Mouse (Mus musculus): ENCODE measurements around the gene Ddx27. TPM values are rescaled to one million over a fixed set of nuclear protein-coding genes. Genes with fewer than 3 reads are reported as not detected.
A peak's percentile ranks its signal among the peaks of the same experiment; 100 is the strongest.

Ddx27 gene
- polyA plus RNA-seq, 1 experiment from 2014 or later = 23.2 TPM

GRCm38 (mm10) chr2:167062965-167063880 lies 48.2 kb downstream of the Ddx27 start, which contains the start of gene Znfx1:
Znfx1 (minus strand) TSS chr2:167063015.
- under 1% methylated on average over 53 of the region's 57 CpGs for WGBS
- Histone ChIP-seq H3K4me1 (ENCODE audit: control insufficient read depth, insufficient read depth, low read length) (peaks cover 18% of the 10 kb centered on the region), H3K27me3 (replicated peaks; ENCODE audit: control insufficient read depth, insufficient read depth, low read length) (no peaks in the 10 kb centered on the region), H3K27ac (ENCODE audit: low read depth, low read length) (peak within 1 kb of the TSS; percentile 90), H3K4me3 (ENCODE audit: low read depth, low read length) (peak within 1 kb of the TSS; percentile 47), H3K4me2 (ENCODE audit: low read length) (peak within 1 kb of the TSS; percentile 74), H3K36me3 (ENCODE audit: control insufficient read depth, insufficient read depth, low read length) (peaks cover 30% of the 10 kb centered on the region), H3K9me3 (replicated peaks; ENCODE audit: control insufficient read depth, low read length) (no peaks in the 10 kb centered on the region), H3K9ac (ENCODE audit: low read length) (peak within 1 kb of the TSS; percentile 92)
- DNase-seq (ENCODE audit: low spot score) = peak; percentile 97
- ATAC-seq = peak; percentile 95

- Histone ChIP-seq H3K9me3 (replicated peaks; ENCODE audit: control insufficient read depth, low read length) (no peaks in the 10 kb centered on the region), H3K27me3 (replicated peaks; ENCODE audit: control insufficient read depth, insufficient read depth, low read length) (no peaks in the 10 kb centered on the region), H3K27ac (ENCODE audit: low read depth, low read length) (peak overlapping the region; percentile 90), H3K4me3 (ENCODE audit: low read depth, low read length) (peak overlapping the region; percentile 47), H3K4me2 (ENCODE audit: low read length) (peak overlapping the region; percentile 74), H3K4me1 (ENCODE audit: control insufficient read depth, insufficient read depth, low read length) (peaks cover 18% of the 10 kb centered on the region), H3K9ac (ENCODE audit: low read length) (peak overlapping the region; percentile 92), H3K36me3 (ENCODE audit: control insufficient read depth, insufficient read depth, low read length) (peaks cover 23% of the 10 kb centered on the region)
- DNase-seq (ENCODE audit: low spot score) = peak; percentile 65
- ATAC-seq = no peak
- 1% methylated on average over 7 of the region's 7 CpGs for WGBS
These were observed 49.0 kb downstream of the Ddx27 start for GRCm38 (mm10) chr2:167063906-167064496.

- peak overlapping the region; percentile 74 for H3K4me2 ChIP-seq (ENCODE audit: low read length)
- peak overlapping the region; percentile 5; the same call in 1 of the 2 replicates for H3K27ac ChIP-seq (ENCODE audit: low read depth, low read length)
- no peaks in the 10 kb centered on the region for H3K9me3 ChIP-seq (replicated peaks; ENCODE audit: control insufficient read depth, low read length)
- H3K27me3 ChIP-seq (replicated peaks; ENCODE audit: control insufficient read depth, insufficient read depth, low read length) = no peaks in the 10 kb centered on the region
- 19% methylated on average over 9 of the region's 9 CpGs for WGBS
- H3K4me3 ChIP-seq (ENCODE audit: low read depth, low read length) = peak overlapping the region; percentile 47
- peaks cover 18% of the 10 kb centered on the region for H3K4me1 ChIP-seq (ENCODE audit: control insufficient read depth, insufficient read depth, low read length)
- peak overlapping the region; percentile 92 for H3K9ac ChIP-seq (ENCODE audit: low read length)
- peaks cover 23% of the 10 kb centered on the region for H3K36me3 ChIP-seq (ENCODE audit: control insufficient read depth, insufficient read depth, low read length)
- ATAC-seq = no peak
- no peak for DNase-seq (ENCODE audit: low spot score)
These were observed 49.8 kb downstream of the Ddx27 start for GRCm38 (mm10) chr2:167064601-167065295.

GRCm38 (mm10) chr2:167066031-167066430 lies 51.0 kb downstream of the Ddx27 start:
- H3K4me3 ChIP-seq (ENCODE audit: low read depth, low read length) = no peak overlapping the region
- no peak overlapping the region for H3K27ac ChIP-seq (ENCODE audit: low read depth, low read length)
- peaks cover 23% of the 10 kb centered on the region for H3K36me3 ChIP-seq (ENCODE audit: control insufficient read depth, insufficient read depth, low read length)
- no peak overlapping the region for H3K4me2 ChIP-seq (ENCODE audit: low read length)
- H3K9ac ChIP-seq (ENCODE audit: low read length) = no peak overlapping the region; the same call in 1 of the 2 replicates
- ATAC-seq = no peak
- H3K27me3 ChIP-seq (replicated peaks; ENCODE audit: control insufficient read depth, insufficient read depth, low read length) = no peaks in the 10 kb centered on the region
- H3K9me3 ChIP-seq (replicated peaks; ENCODE audit: control insufficient read depth, low read length) = no peaks in the 10 kb centered on the region
- WGBS = 57% methylated on average over 1 of the region's 1 CpGs
- H3K4me1 ChIP-seq (ENCODE audit: control insufficient read depth, insufficient read depth, low read length) = peaks cover 20% of the 10 kb centered on the region
- DNase-seq (ENCODE audit: low spot score) = no peak

- Histone ChIP-seq H3K36me3 (ENCODE audit: control insufficient read depth, insufficient read depth, low read length) (peaks cover 23% of the 10 kb centered on the region), H3K4me2 (ENCODE audit: low read length) (no peak overlapping the region), H3K4me1 (ENCODE audit: control insufficient read depth, insufficient read depth, low read length) (peaks cover 14% of the 10 kb centered on the region), H3K9me3 (replicated peaks; ENCODE audit: control insufficient read depth, low read length) (no peaks in the 10 kb centered on the region), H3K9ac (ENCODE audit: low read length) (no peak overlapping the region), H3K27ac (ENCODE audit: low read depth, low read length) (no peak overlapping the region), H3K4me3 (ENCODE audit: low read depth, low read length) (no peak overlapping the region), H3K27me3 (replicated peaks; ENCODE audit: control insufficient read depth, insufficient read depth, low read length) (no peaks in the 10 kb centered on the region)
- DNase-seq (ENCODE audit: low spot score) (no peak), ATAC-seq (no peak)
- WGBS = 27% methylated on average over 6 of the region's 6 CpGs
These were observed 51.8 kb downstream of the Ddx27 start for GRCm38 (mm10) chr2:167066528-167067516.

GRCm38 (mm10) chr2:167067575-167067974 lies 52.6 kb downstream of the Ddx27 start:
- WGBS = 51% methylated on average over 6 of the region's 6 CpGs
- DNase-seq (ENCODE audit: low spot score) (no peak), ATAC-seq (no peak)
- no peak overlapping the region for H3K9ac ChIP-seq (ENCODE audit: low read length)
- H3K36me3 ChIP-seq (ENCODE audit: control insufficient read depth, insufficient read depth, low read length) = peaks cover 23% of the 10 kb centered on the region
- peaks cover 13% of the 10 kb centered on the region for H3K4me1 ChIP-seq (ENCODE audit: control insufficient read depth, insufficient read depth, low read length)
- no peak overlapping the region for H3K4me3 ChIP-seq (ENCODE audit: low read depth, low read length)
- no peaks in the 10 kb centered on the region for H3K9me3 ChIP-seq (replicated peaks; ENCODE audit: control insufficient read depth, low read length)
- no peaks in the 10 kb centered on the region for H3K27me3 ChIP-seq (replicated peaks; ENCODE audit: control insufficient read depth, insufficient read depth, low read length)
- H3K4me2 ChIP-seq (ENCODE audit: low read length) = no peak overlapping the region
- no peak overlapping the region for H3K27ac ChIP-seq (ENCODE audit: low read depth, low read length)

GRCm38 (mm10) chr2:167070341-167070740 lies 55.3 kb downstream of the Ddx27 start:
- H3K9ac ChIP-seq (ENCODE audit: low read length) = no peak overlapping the region
- H3K4me1 ChIP-seq (ENCODE audit: control insufficient read depth, insufficient read depth, low read length) = peaks cover 4% of the 10 kb centered on the region
- WGBS = 59% methylated on average over 6 of the region's 6 CpGs
- no peak overlapping the region for H3K4me2 ChIP-seq (ENCODE audit: low read length)
- H3K27me3 ChIP-seq (replicated peaks; ENCODE audit: control insufficient read depth, insufficient read depth, low read length) = no peaks in the 10 kb centered on the region
- DNase-seq (ENCODE audit: low spot score) = peak; percentile 32
- ATAC-seq = no peak
- no peak overlapping the region for H3K4me3 ChIP-seq (ENCODE audit: low read depth, low read length)
- no peaks in the 10 kb centered on the region for H3K9me3 ChIP-seq (replicated peaks; ENCODE audit: control insufficient read depth, low read length)
- H3K36me3 ChIP-seq (ENCODE audit: control insufficient read depth, insufficient read depth, low read length) = peaks cover 15% of the 10 kb centered on the region
- H3K27ac ChIP-seq (ENCODE audit: low read depth, low read length) = no peak overlapping the region

GRCm38 (mm10) chr2:167071266-167071640 lies 56.3 kb downstream of the Ddx27 start:
- Histone ChIP-seq H3K4me2 (ENCODE audit: low read length) (peak overlapping the region; percentile 50), H3K27ac (ENCODE audit: low read depth, low read length) (peak overlapping the region; percentile 61), H3K9ac (ENCODE audit: low read length) (peak overlapping the region; percentile 44; the same call in 1 of the 2 replicates), H3K4me3 (ENCODE audit: low read depth, low read length) (peak overlapping the region; percentile 29), H3K36me3 (ENCODE audit: control insufficient read depth, insufficient read depth, low read length) (peaks cover 5% of the 10 kb centered on the region), H3K4me1 (ENCODE audit: control insufficient read depth, insufficient read depth, low read length) (peaks cover 4% of the 10 kb centered on the region; the same call in 1 of the 2 replicates), H3K27me3 (replicated peaks; ENCODE audit: control insufficient read depth, insufficient read depth, low read length) (no peaks in the 10 kb centered on the region), H3K9me3 (replicated peaks; ENCODE audit: control insufficient read depth, low read length) (no peaks in the 10 kb centered on the region)
- 22% methylated on average over 12 of the region's 12 CpGs for WGBS
- no peak for DNase-seq (ENCODE audit: low spot score)
- ATAC-seq = no peak; the same call in 1 of the 2 replicates
